Mouse (Mus musculus): ENCODE data around the gene Cdc42bpb. TPM values are rescaled to one million over a fixed set of nuclear protein-coding genes. Genes with fewer than 3 reads are reported as not detected.
A peak's percentile ranks its signal among the peaks of the same experiment; 100 is the strongest.

The Cdc42bpb gene
- polyA plus RNA-seq (2015; fragmentation: Nextera tagmentation; extraction: Ambion mirVana), result 37.7 and 39.8 TPM in 2 replicates

DNA sequence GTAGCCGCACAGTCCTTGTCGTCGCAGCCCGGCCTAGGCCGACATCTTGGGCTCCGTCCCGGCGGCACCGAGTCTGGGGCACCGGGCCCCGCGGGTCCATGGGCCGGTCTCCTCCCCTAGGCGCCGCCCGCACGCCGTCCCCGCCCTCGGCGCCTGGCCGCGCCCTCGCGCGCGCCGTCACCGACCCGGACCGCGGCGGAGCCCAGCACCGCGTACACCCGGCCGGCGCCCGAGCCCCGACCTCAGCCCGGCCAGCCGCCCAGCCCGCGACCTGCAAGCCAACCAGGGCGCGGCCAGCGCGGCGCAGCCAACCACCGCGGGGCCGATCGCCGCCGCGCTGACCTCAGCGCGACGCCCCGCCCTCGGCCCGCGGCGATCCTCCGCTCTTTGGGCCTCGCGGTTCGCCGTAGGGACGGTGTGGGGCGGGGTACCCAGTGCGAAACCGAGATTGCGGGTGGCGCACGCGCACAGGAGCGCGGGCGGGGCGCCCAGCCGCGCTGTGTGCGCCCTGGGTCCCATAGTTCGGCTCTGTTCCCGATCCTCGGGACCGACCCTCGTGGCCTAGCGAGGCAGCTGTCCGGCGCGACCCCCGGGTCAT lies at the start of gene Cdc42bpb:
Gene Cdc42bpb (minus strand): TSS at position 343 of the 598 bp plus-strand sequence.
- H3K4me2 ChIP-seq (replicated peaks), result peak within 1 kb of the TSS; percentile 95
- H3K4me3 ChIP-seq (replicated peaks), result peak within 1 kb of the TSS; percentile 96
- no peaks in the 10 kb centered on the region for H3K9me3 ChIP-seq
- ATAC-seq, result peak; percentile 96
- no peaks in the 10 kb centered on the region for H3K36me3 ChIP-seq
- peak within 1 kb of the TSS; percentile 97 for H3K9ac ChIP-seq (replicated peaks)
- peaks cover 34% of the 10 kb centered on the region for H3K4me1 ChIP-seq (replicated peaks)
- H3K27ac ChIP-seq, result peak within 1 kb of the TSS; percentile 96
- WGBS, result under 1% methylated on average over 93 of the region's 94 CpGs
- H3K27me3 ChIP-seq, result no peaks in the 10 kb centered on the region

DNA sequence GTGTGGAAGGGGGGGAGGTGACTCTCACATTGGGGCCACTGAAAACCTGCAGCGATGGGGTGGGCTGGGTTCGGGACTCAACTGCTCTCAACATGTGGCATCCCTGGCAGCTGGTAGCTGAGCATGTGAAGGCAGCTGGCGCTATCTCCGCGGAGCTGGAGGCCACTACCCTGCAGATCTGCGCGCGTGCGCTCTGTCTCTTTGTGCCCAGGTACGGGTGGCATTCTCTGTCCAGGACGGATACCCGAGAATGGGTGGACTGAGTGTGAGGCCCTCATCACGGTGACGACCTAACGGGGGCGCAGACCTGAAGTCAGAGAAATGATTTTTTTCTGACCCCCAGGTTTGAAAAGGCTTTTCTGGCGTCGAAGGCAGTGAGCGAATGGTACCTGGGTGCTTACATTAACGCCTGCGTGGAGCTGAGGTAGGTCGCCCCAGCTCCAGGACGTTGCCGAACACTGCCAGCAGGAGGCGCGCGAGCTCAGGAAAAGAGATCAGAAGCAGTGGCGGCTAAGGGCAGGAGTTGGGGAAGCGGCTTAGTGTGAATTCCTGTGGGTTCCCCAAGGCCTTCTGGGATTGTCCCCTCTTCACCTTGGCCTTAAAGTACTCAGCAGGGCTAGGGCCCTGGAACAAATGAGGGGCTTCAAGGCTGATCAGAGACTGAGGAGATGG lies 48.4 kb upstream of the Cdc42bpb start:
- Histone ChIP-seq H3K36me3 (no peaks in the 10 kb centered on the region), H3K9ac (replicated peaks) (0 out of 2 replicates have a peak overlapping the region, but pooled peaks have one; percentile 6), H3K9me3 (no peaks in the 10 kb centered on the region), H3K27ac (no peak overlapping the region), H3K4me1 (replicated peaks) (peaks cover 34% of the 10 kb centered on the region), H3K4me2 (replicated peaks) (peak overlapping the region; percentile 13), H3K4me3 (replicated peaks) (no peak overlapping the region; the same call in 1 of the 2 replicates), H3K27me3 (peaks cover 99% of the 10 kb centered on the region)
- 16% methylated on average over 29 of the region's 29 CpGs for WGBS
- peak; percentile 70 for ATAC-seq

DNA sequence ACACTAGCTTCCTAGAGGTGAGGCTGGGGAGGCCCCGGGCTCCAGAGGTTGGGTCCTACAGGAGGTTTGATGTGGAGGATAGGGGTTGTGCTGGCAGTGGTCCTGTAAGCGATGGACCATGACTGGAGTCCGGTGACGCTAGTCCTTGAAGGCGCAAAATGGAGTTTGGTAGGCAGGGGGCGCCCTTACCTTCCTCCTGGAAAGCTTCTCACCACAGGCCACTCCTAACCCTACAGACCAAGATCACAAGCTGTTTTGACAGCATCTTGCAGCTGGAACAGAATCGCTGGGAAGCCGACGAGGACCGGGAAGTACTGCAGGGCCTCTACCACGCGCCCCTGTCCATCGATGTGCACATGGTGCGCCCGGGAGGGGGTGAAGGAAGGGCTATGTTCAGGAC lies 47.7 kb upstream of the Cdc42bpb start:
- no peak overlapping the region for H3K4me3 ChIP-seq (replicated peaks)
- peak; percentile 14; the same call in 1 of the 2 replicates for ATAC-seq
- H3K9me3 ChIP-seq, result no peaks in the 10 kb centered on the region
- 0 out of 2 replicates have a peak overlapping the region, but pooled peaks have one; percentile 6 for H3K9ac ChIP-seq (replicated peaks)
- 3% methylated on average over 15 of the region's 15 CpGs for WGBS
- H3K27ac ChIP-seq, result no peak overlapping the region
- peaks cover 27% of the 10 kb centered on the region for H3K4me1 ChIP-seq (replicated peaks)
- H3K36me3 ChIP-seq, result no peaks in the 10 kb centered on the region
- H3K27me3 ChIP-seq, result peaks cover 97% of the 10 kb centered on the region
- no peak overlapping the region; the same call in 1 of the 2 replicates for H3K4me2 ChIP-seq (replicated peaks)

DNA sequence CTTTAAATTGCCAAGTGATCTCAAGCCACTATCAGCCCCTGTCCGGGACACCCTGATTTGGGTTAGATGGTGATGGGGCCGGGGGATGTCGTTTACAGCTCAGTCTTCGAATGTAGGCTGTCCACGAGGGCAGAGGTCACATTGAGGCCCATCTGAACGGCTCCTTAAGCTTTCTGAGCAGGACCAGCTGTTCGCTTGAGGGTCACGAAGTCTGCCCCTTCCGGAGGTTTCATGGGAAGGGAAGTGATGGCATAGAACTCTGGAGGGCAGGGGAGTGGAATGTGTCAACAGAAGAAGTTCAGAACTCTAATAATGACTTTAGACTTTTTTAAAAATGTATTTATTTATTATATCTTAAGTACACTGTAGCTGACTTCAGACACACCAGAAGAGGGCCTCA lies 47.0 kb upstream of the Cdc42bpb start:
- H3K27me3 ChIP-seq, result peaks cover 96% of the 10 kb centered on the region
- no peak for ATAC-seq
- no peaks in the 10 kb centered on the region for H3K36me3 ChIP-seq
- no peak overlapping the region for H3K9ac ChIP-seq (replicated peaks)
- 24% methylated on average over 9 of the region's 9 CpGs for WGBS
- H3K4me2 ChIP-seq (replicated peaks), result no peak overlapping the region
- no peaks in the 10 kb centered on the region for H3K9me3 ChIP-seq
- H3K4me1 ChIP-seq (replicated peaks), result peaks cover 20% of the 10 kb centered on the region
- H3K27ac ChIP-seq, result no peak overlapping the region
- H3K4me3 ChIP-seq (replicated peaks), result no peak overlapping the region

DNA sequence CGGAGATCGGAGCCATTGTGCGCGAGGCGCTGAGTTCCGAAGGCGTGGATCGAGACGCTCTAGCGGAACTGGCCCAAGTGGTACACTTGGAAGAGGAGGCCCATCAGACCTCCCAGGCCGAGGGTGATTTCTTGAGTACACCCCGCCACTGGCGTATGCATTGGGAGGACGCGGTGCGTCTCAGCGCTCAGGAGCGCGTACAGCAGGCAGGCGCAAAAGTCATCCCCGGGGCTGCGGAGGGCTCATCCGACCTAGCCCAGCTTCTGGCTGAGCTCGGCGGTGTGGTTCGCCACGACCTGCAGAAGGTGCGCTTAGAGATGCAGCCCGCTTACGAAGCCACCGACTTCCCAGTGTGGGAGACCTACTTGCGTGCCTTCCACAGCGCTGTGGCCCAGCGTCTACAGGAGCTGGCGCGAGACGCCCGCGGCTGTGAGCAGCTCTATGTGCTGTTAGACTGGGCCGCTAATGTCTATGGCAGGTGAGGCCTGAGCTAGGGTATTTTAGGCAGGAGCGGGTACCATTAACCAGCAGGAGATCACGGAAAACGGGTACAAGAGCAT lies 46.1 kb upstream of the Cdc42bpb start:
- Histone ChIP-seq H3K4me3 (replicated peaks) (peak overlapping the region; percentile 33), H3K4me2 (replicated peaks) (peak overlapping the region; percentile 52), H3K9me3 (no peaks in the 10 kb centered on the region), H3K4me1 (replicated peaks) (peaks cover 11% of the 10 kb centered on the region), H3K27ac (no peak overlapping the region), H3K9ac (replicated peaks) (peak overlapping the region; percentile 49), H3K36me3 (no peaks in the 10 kb centered on the region), H3K27me3 (peaks cover 96% of the 10 kb centered on the region)
- WGBS, result 3% methylated on average over 43 of the region's 43 CpGs
- no peak for ATAC-seq

DNA sequence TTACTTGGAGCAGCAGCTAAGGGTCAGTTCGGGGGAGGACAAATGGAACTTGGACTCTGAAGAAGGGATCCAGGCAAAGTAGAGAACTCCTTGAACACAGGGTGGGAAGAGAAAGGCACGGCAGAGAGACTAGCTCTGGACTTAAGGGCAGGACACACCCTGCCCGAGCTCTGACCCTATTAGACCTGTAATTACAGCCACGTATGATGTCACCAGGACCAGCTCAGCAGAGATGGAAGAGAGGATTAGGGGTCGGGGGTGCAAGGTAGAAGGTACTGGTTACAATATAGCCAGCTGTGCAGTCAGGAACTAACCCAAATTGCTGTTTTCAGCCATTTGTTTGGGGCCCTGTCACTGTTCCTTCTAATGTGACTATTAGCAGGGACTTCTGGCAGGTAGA lies 45.3 kb upstream of the Cdc42bpb start:
- Histone ChIP-seq H3K9me3 (no peaks in the 10 kb centered on the region), H3K4me1 (replicated peaks) (peaks cover 6% of the 10 kb centered on the region; the same call in 1 of the 2 replicates), H3K4me2 (replicated peaks) (no peak overlapping the region), H3K9ac (replicated peaks) (no peak overlapping the region), H3K27ac (no peak overlapping the region), H3K4me3 (replicated peaks) (no peak overlapping the region), H3K27me3 (peaks cover 90% of the 10 kb centered on the region), H3K36me3 (no peaks in the 10 kb centered on the region)
- ATAC-seq, result no peak
- 35% methylated on average over 5 of the region's 5 CpGs for WGBS

DNA sequence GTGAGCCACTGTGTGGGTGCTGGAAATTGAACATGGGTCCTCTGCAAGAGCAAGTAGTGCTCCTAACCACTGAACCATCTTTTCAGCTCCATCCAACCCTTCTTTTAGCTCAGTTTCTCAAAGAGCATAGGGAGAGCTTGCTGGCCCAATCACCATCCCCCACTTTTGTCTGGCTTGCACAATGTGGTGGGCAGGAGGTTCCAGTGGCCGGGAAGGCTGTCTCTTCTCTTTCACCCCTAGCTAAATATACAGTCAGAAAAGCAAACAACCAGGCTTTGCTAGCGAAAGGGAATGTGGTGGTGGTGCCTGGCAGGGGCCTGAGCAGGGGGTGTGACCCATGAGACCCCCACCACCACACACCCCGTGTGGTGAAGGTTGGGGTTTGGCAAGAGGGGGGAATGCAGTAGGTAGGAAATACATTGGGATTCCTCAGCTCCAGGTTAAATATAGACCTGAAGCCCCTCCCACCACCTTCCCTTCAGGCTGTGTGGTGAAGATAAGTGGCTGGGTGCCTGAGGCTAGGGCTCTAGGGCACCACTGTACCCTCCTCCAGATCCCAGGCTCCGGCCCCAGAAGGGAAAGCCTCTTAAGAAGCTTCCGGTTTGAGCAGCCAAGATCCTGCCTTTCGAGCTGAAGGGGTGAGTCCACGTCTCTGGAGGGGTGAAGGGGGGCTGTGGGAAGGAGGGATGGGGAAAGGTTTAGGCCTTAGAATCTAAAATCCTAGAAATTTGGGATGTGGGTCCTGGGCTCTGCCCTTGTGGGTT lies 43.6 kb upstream of the Cdc42bpb start:
- 56% methylated on average over 7 of the region's 7 CpGs for WGBS
- H3K4me3 ChIP-seq (replicated peaks), result no peak overlapping the region
- no peak overlapping the region for H3K27ac ChIP-seq
- ATAC-seq, result no peak
- H3K4me2 ChIP-seq (replicated peaks), result no peak overlapping the region
- no peak overlapping the region for H3K9ac ChIP-seq (replicated peaks)
- H3K27me3 ChIP-seq, result peaks cover 73% of the 10 kb centered on the region
- no peaks in the 10 kb centered on the region for H3K9me3 ChIP-seq
- no peaks in the 10 kb centered on the region for H3K36me3 ChIP-seq
- peaks cover 21% of the 10 kb centered on the region for H3K4me1 ChIP-seq (replicated peaks)

DNA sequence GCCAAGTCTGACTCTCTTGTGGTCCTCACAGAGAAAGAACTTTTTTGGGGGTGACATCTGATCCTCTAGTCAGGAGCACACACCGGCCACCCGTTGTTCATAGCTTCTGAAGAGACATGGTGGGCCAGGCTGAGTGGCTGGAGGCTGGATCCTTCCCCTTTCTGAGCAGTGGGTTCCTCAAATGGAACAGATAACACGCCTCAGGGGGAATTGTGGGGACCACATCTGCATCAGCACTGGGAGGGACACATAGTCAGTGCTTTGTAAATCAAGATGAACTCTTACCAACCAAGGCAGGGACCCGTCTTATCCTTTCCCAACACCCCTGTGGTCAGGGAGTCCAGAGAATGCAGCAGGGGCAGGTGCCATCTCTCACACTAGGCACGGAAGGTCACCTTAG lies 42.4 kb upstream of the Cdc42bpb start:
- peaks cover 21% of the 10 kb centered on the region for H3K4me1 ChIP-seq (replicated peaks)
- H3K4me3 ChIP-seq (replicated peaks), result no peak overlapping the region
- no peaks in the 10 kb centered on the region for H3K36me3 ChIP-seq
- H3K9me3 ChIP-seq, result no peaks in the 10 kb centered on the region
- no peak overlapping the region for H3K4me2 ChIP-seq (replicated peaks)
- no peak overlapping the region for H3K27ac ChIP-seq
- no peak overlapping the region for H3K9ac ChIP-seq (replicated peaks)
- 82% methylated on average over 5 of the region's 5 CpGs for WGBS
- peaks cover 61% of the 10 kb centered on the region for H3K27me3 ChIP-seq
- no peak for ATAC-seq

DNA sequence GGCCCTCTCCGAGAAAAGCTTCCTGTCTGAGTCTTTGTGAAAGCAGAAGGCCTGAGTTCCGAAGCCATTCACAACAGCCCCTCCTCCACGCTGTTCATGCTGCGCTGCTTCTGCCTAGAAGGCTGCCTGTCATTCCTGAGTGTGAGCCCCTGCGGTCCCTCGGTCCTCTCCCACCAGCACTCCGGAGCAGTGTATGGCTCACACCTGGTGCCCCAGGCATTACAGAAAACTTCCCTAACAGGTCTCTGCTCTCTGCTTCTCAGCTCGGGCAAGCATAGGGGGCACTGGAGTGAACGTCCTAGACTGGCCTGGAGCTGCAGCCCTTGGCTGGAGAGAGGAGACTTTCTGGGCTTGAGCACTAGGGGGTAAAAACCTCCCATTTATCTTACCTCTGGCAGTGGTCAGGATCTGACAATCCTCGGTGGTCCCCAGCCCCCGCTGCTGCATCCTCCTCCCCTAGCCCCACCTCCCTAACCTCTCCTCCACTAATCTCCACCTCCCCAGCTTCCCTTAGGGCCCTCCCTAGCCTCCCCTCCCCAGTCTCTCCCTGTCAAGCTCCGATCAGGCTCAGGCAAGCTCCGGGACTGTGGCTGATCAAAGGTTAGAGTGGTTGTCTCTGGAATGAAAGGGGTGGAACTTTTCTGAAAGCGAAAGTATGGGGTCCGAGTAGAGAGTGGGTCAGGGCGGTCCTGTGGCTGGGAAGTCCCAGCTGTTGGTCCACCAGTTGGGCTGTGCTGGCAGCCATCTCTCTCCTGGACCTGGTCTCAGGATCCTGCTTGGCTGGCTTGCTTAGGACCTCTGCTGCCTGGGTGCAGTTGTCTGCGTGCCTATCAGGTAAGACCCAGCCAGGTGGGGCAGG lies 39.6 kb upstream of the Cdc42bpb start, which contains the start of gene Exoc3l4:
Gene Exoc3l4 (plus strand): TSS at position 97 of the 859 bp plus-strand sequence.
- H3K27me3 ChIP-seq, result peaks cover 37% of the 10 kb centered on the region
- no peaks in the 10 kb centered on the region for H3K36me3 ChIP-seq
- 2% methylated on average over 17 of the region's 17 CpGs for WGBS
- H3K4me1 ChIP-seq (replicated peaks), result peaks cover 23% of the 10 kb centered on the region
- no peak within 1 kb of the TSS for H3K27ac ChIP-seq
- 0 out of 2 replicates have a peak, but pooled peaks have one; percentile 41 for ATAC-seq
- H3K9me3 ChIP-seq, result no peaks in the 10 kb centered on the region
- H3K9ac ChIP-seq (replicated peaks), result peak within 1 kb of the TSS; percentile 49
- peak within 1 kb of the TSS; percentile 13 for H3K4me3 ChIP-seq (replicated peaks)
- peak within 1 kb of the TSS; percentile 51 for H3K4me2 ChIP-seq (replicated peaks)

DNA sequence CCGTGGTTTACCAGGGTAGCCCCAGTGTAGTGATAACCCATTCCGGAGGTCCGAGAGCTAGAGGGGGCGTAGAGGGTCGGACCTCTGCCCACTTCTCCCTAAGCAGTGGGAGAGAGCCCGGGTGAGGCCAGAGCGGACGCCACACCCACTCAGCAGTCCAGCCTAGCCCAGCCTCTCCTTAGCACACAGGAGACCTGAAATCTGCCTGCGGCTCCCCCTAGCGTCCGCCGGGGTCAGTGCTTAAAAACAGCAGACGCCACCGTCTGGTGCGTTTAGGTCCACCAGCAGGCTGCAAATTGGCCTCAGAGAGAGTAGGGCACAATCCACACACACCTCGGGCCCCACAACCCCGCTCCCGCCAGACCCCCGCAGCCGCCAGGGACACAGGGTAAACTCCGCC lies 35.8 kb upstream of the Cdc42bpb start:
- WGBS, result under 1% methylated on average over 21 of the region's 21 CpGs
- ATAC-seq, result peak; percentile 87
- Histone ChIP-seq H3K27ac (no peak overlapping the region), H3K4me3 (replicated peaks) (peak overlapping the region; percentile 28), H3K9me3 (no peaks in the 10 kb centered on the region), H3K4me1 (replicated peaks) (peaks cover 32% of the 10 kb centered on the region), H3K4me2 (replicated peaks) (peak overlapping the region; percentile 46), H3K36me3 (no peaks in the 10 kb centered on the region), H3K27me3 (peaks cover 16% of the 10 kb centered on the region), H3K9ac (replicated peaks) (0 out of 2 replicates have a peak overlapping the region, but pooled peaks have one; percentile 24)
